Mouse (Mus musculus) layer of hippocampus, adult 2 months (tissue): ENCODE results near the gene Scube2. TPM values are rescaled to one million over a fixed set of nuclear protein-coding genes. Genes with fewer than 3 reads are reported as not detected.

Experiments used
- DNase-seq, 2 experiments: peaks; one replicate each; pipeline ENCODE4 v3.0.0; 2022; ENCODE audit warnings: low spot score in 2 of 2
- H3K27ac ChIP-seq: fragments of 200-600 bp; 2 replicates; pipeline ENCODE4 v1.8.1; 2022
- H3K4me3 ChIP-seq: fragments of 200-600 bp; 2 replicates; pipeline ENCODE4 v1.8.1; 2022; ENCODE audit warnings: mild to moderate bottlenecking
- CTCF ChIP-seq: fragments of 200-600 bp; conservative IDR thresholded peaks from 2 replicates; pipeline ENCODE4 v1.8.1; 2022; ENCODE audit warnings: antibody characterized with exemption, mild to moderate bottlenecking, moderate library complexity
- long read RNA-seq, 2 experiments: library from polyadenylated mRNA; stranded (forward); transcript quantifications; one replicate each; pipeline ENCODE4 v2.0.0; 2021; ENCODE audit warnings: borderline mapping rate in 2 of 2
- total RNA-seq, 2 experiments: library from RNA; stranded (reverse); gene quantifications; 2 replicates each; pipeline ENCODE4 v1.2.3; 2021

Scube2 gene
- total RNA-seq = 1 to 10 TPM; 2.1 TPM
- long read RNA-seq, experiment 1 = 0 reads
- long read RNA-seq, experiment 2, partial matches to known transcripts = 0 of 1 reads
- long read RNA-seq, experiment 2, other reads (novel, unspliced or antisense) = 1 of 1 reads

GRCm38 (mm10) chr7:109865370-109866229 lies at the start of gene Scube2:
Scube2 (minus strand) TSS chr7:109865679.
- TF ChIP-seq CTCF = no peak
- H3K4me3 ChIP-seq = peak within 1 kb of the TSS; percentile 57

GRCm38 (mm10) chr7:109906165-109906564 lies 40.7 kb upstream of the Scube2 start:
- no peak for TF ChIP-seq CTCF
- H3K4me3 ChIP-seq = no peak overlapping the region
- no peak for DNase-seq
- no peak overlapping the region for H3K27ac ChIP-seq

More at GRCm38 (mm10) chr7:109865370-109866229, at the start of gene Scube2:
- no peak for DNase-seq
- no peak within 1 kb of the TSS for H3K27ac ChIP-seq

- no peak for DNase-seq
- Histone ChIP-seq H3K27ac (no peak overlapping the region), H3K4me3 (no peak overlapping the region)
- TF ChIP-seq CTCF = no peak
Measured at GRCm38 (mm10) chr7:109900921-109901320, 35.4 kb upstream of the Scube2 start.

- TF ChIP-seq CTCF = no peak
Measured at GRCm38 (mm10) chr7:109898911-109899310, 33.4 kb upstream of the Scube2 start.

GRCm38 (mm10) chr7:109892530-109892929 lies 27.1 kb upstream of the Scube2 start:
- DNase-seq = peak; percentile 82 to 84
- peak; percentile 88 for TF ChIP-seq CTCF
- Histone ChIP-seq H3K27ac (peak overlapping the region; percentile 67; the same call in 1 of the 2 replicates), H3K4me3 (no peak overlapping the region)

More at GRCm38 (mm10) chr7:109898911-109899310, 33.4 kb upstream of the Scube2 start:
- H3K27ac ChIP-seq = no peak overlapping the region
- DNase-seq = no peak
- H3K4me3 ChIP-seq = no peak overlapping the region

- Histone ChIP-seq H3K4me3 (no peak overlapping the region), H3K27ac (peak overlapping the region; percentile 67; the same call in 1 of the 2 replicates)
- no peak for TF ChIP-seq CTCF
- DNase-seq = no peak
Measured at GRCm38 (mm10) chr7:109891786-109892185, 26.3 kb upstream of the Scube2 start.

- no peak for DNase-seq
- no peak overlapping the region for H3K4me3 ChIP-seq
- no peak overlapping the region for H3K27ac ChIP-seq
- TF ChIP-seq CTCF = no peak
Measured at GRCm38 (mm10) chr7:109890256-109890655, 24.8 kb upstream of the Scube2 start.

GRCm38 (mm10) chr7:109889300-109889699 lies 23.8 kb upstream of the Scube2 start:
- peak; percentile 14; the same call in 1 of the 2 replicates for TF ChIP-seq CTCF
- H3K27ac ChIP-seq = no peak overlapping the region
- H3K4me3 ChIP-seq = no peak overlapping the region
- DNase-seq = no peak

GRCm38 (mm10) chr7:109886249-109886648 lies 20.8 kb upstream of the Scube2 start:
- Histone ChIP-seq H3K4me3 (no peak overlapping the region), H3K27ac (no peak overlapping the region)
- DNase-seq = no peak
- no peak for TF ChIP-seq CTCF

- Histone ChIP-seq H3K27ac (no peak overlapping the region), H3K4me3 (no peak overlapping the region)
- DNase-seq = no peak
- no peak for TF ChIP-seq CTCF
Measured at GRCm38 (mm10) chr7:109882574-109882973, 17.1 kb upstream of the Scube2 start.

GRCm38 (mm10) chr7:109881561-109882099 lies 16.2 kb upstream of the Scube2 start:
- TF ChIP-seq CTCF = no peak

GRCm38 (mm10) chr7:109879158-109879557 lies 13.7 kb upstream of the Scube2 start:
- no peak for DNase-seq
- no peak for TF ChIP-seq CTCF
- Histone ChIP-seq H3K27ac (no peak overlapping the region), H3K4me3 (no peak overlapping the region)

More at GRCm38 (mm10) chr7:109881561-109882099, 16.2 kb upstream of the Scube2 start:
- H3K4me3 ChIP-seq = no peak overlapping the region
- no peak for DNase-seq
- no peak overlapping the region for H3K27ac ChIP-seq

- TF ChIP-seq CTCF = peak; percentile 61
Measured at GRCm38 (mm10) chr7:109876085-109876484, 10.6 kb upstream of the Scube2 start.

GRCm38 (mm10) chr7:109875598-109875997 lies 10.1 kb upstream of the Scube2 start:
- TF ChIP-seq CTCF = no peak
- Histone ChIP-seq H3K27ac (no peak overlapping the region), H3K4me3 (no peak overlapping the region)
- no peak for DNase-seq

More at GRCm38 (mm10) chr7:109876085-109876484, 10.6 kb upstream of the Scube2 start:
- no peak for DNase-seq
- H3K4me3 ChIP-seq = no peak overlapping the region
- no peak overlapping the region for H3K27ac ChIP-seq
